In the genomic region with DNA sequence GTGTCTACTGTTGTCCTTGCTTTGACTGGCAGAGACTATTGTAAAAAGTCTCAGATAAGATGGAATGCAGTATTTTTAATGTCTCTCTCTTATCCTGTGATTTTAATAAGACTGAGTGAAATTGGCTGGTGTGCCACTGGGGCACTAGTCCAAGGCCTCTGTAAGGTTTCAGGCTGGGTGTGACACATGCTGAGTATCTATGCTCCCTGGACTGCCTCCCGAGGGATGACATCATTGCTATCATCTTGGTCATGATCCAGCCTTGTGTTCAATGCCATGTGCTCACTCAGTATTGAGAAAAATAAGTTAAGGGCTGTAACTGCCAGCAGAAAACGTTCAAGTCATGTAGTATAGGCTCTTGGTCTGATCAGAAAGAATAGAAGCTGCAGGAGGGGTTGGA, we compare ENCODE assay signal across 9 mouse cellular contexts. TPM values are rescaled to one million over a fixed set of nuclear protein-coding genes. Genes with fewer than 3 reads are reported as not detected.
DNase-seq lines count a peak whose midpoint lies in the region; ATAC-seq lines count a peak whose summit lies in the region.
"Had no signal": no experiment of that assay in that cellular context is flagged by ENCODE, and none has a peak within 500 bp of the region (broad histone marks: within the 10 kb centered on the region; RNA-seq: fewer than 3 reads in every experiment).

No protein-coding gene starts in this region.

- DNase-seq in cerebellum, postnatal 14 days = no peak
- DNase-seq in urinary bladder, postnatal 14 days (ENCODE audit: low spot score) = peak; percentile 65
- no peak for DNase-seq in urinary bladder, postnatal 10 days (ENCODE audit: low spot score)
- peak; percentile 76 to 81 for DNase-seq in heart, postnatal 14 days
- no peak for DNase-seq in kidney, postnatal 36 days
- DNase-seq in retina, postnatal 1 day = no peak

- intact Hi-C loops in heart, postnatal 14 days (cut with DNase I) = no loop called here

- peak; percentile 40 for ATAC-seq in cerebellum, adult (ENCODE audit: insufficient number of reproducible peaks, low FRiP score, low TSS enrichment)
- peak; percentile 55 for ATAC-seq in megakaryocyte progenitor cell, adult 5-6 weeks (replicated peaks; ENCODE audit: poor library complexity)

RNA-seq across cellular contexts. Expression of gene Gm11096, which starts 38.9 kb away (rescaled TPM):
- not detected for total RNA-seq in heart, postnatal 14 days (2021)
- total RNA-seq in megakaryocyte progenitor cell, adult 5-6 weeks (2015) = not detected in 2 replicates
- not detected in 2 replicates for total RNA-seq in megakaryocyte progenitor cell, adult 5-6 weeks (2017)
- total RNA-seq: left cerebral cortex, adult 8-10 months had no signal

Comparison
In these comparisons a context has a peak if more than half of its experiments do, and no peak if none do; other contexts are left out.
1. DNase-seq: peak in urinary bladder, postnatal 14 days (single experiment) and heart, postnatal 14 days (2 of 2); none in cerebellum, postnatal 14 days (0 of 2), urinary bladder, postnatal 10 days (single experiment), kidney, postnatal 36 days (0 of 2) and retina, postnatal 1 day (single experiment).